Mouse (Mus musculus): ENCODE measurements around the gene Itm2b.

- TF ChIP-seq CTCF (IDR thresholded peaks at IDR 0.05; ENCODE audit: borderline replicate concordance, insufficient read depth, low read depth, low read length) (no peak), POLR2A (IDR thresholded peaks at IDR 0.05; ENCODE audit: borderline replicate concordance, insufficient read depth, low read length) (no peak)
These were observed 71.2 kb downstream of the Itm2b start for GRCm38 (mm10) chr14:73313864-73314263.
